Comparison of ENCODE assay signal across 1 mouse cellular context in genomic region chr6:128491916-128492315, GRCm38 (mm10).
A peak's percentile ranks its signal among the peaks of the same experiment; 100 is the strongest.
TF ChIP-seq lines count a peak whose summit lies in the region.

No protein-coding gene starts in this region.

TF ChIP-seq in C2C12, 6 proteins besides CTCF, POLR2A, EP300 and RAD21:
- TF ChIP-seq MYOD1 (IDR thresholded peaks at IDR 0.05; ENCODE audit: control insufficient read depth, insufficient read length, low read depth) (peak; percentile 84), USF1 (IDR thresholded peaks at IDR 0.05; ENCODE audit: low read depth) (no peak), MAX (IDR thresholded peaks at IDR 0.05) (no peak), MYOG (IDR thresholded peaks at IDR 0.05; ENCODE audit: control insufficient read depth, extremely low read depth, insufficient read length) (no peak)
TF ChIP-seq in C2C12: peak in this region for 1.
